10 mouse cellular contexts compared by ENCODE assay signal in the genomic region with DNA sequence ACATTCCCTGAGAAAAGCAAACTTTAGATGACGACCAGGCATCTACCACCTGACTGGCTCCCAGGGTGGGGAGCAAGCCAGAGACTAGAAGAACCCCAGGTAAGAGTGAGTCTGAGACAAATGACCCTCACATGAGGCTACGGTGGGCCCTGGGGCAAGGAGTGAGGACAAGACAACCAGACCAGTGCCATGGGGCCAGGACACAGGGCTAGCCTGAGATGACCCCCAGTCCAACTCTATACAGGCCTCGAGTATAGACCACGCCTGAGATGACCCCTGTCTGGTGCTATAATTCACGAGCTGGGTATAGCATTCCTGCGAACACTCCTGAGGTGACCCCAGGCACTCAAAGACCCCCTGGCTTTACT.
A peak's percentile ranks its signal among the peaks of the same experiment; 100 is the strongest.
DNase-seq lines count a peak whose midpoint lies in the region; ATAC-seq and TF ChIP-seq lines count a peak whose summit lies in the region.
"Had no signal": no experiment of that assay in that cellular context is flagged by ENCODE, and none has a peak within 500 bp of the region (broad histone marks: within the 10 kb centered on the region; RNA-seq: fewer than 3 reads in every experiment).

No protein-coding gene starts in this region.

- H3K36me3 ChIP-seq in liver, embryonic 11.5 days (ENCODE audit: control insufficient read depth, insufficient read depth, low read length), result no peaks in the 10 kb centered on the region
- H3K36me3 ChIP-seq in liver, postnatal 0 days (replicated peaks; ENCODE audit: insufficient read depth, low read length), result no peaks in the 10 kb centered on the region
- H3K36me3 ChIP-seq in forebrain, embryonic 12.5 days (replicated peaks), result no peaks in the 10 kb centered on the region
- H3K36me3 ChIP-seq in hindbrain, embryonic 12.5 days, result no peaks in the 10 kb centered on the region
- H3K36me3 ChIP-seq in midbrain, embryonic 16.5 days (ENCODE audit: control insufficient read depth, insufficient read depth, low read length), result no peaks in the 10 kb centered on the region

- no peaks in the 10 kb centered on the region for H3K4me1 ChIP-seq in liver, embryonic 11.5 days (replicated peaks; ENCODE audit: control insufficient read depth, insufficient read depth, low read length)
- 0 out of 2 replicates have a peak, but pooled peaks cover 4% of the 10 kb centered on the region for H3K4me1 ChIP-seq in liver, postnatal 0 days (ENCODE audit: insufficient read depth)
- H3K4me1 ChIP-seq in forebrain, embryonic 12.5 days, result no peaks in the 10 kb centered on the region
- H3K4me1 ChIP-seq in hindbrain, embryonic 12.5 days, result no peaks in the 10 kb centered on the region
- no peaks in the 10 kb centered on the region for H3K4me1 ChIP-seq in midbrain, embryonic 16.5 days (ENCODE audit: control insufficient read depth, insufficient read depth, low read length)

- no peaks in the 10 kb centered on the region for H3K27me3 ChIP-seq in liver, embryonic 11.5 days (replicated peaks; ENCODE audit: control insufficient read depth, insufficient read depth, low read length)
- H3K27me3 ChIP-seq in liver, postnatal 0 days (ENCODE audit: insufficient read depth, low read length), result no peaks in the 10 kb centered on the region
- H3K27me3 ChIP-seq in forebrain, embryonic 12.5 days, result no peaks in the 10 kb centered on the region
- no peaks in the 10 kb centered on the region for H3K27me3 ChIP-seq in hindbrain, embryonic 12.5 days
- H3K27me3 ChIP-seq in midbrain, embryonic 16.5 days (ENCODE audit: control insufficient read depth, insufficient read depth, low read depth, low read length), result no peaks in the 10 kb centered on the region
- H3K27me3 ChIP-seq: megakaryocyte, embryonic 14.5 days had no signal

- no peak overlapping the region for H3K4me2 ChIP-seq in liver, embryonic 11.5 days
- H3K4me2 ChIP-seq in liver, postnatal 0 days (ENCODE audit: low read depth, low read length), result no peak overlapping the region
- H3K4me2 ChIP-seq in forebrain, embryonic 12.5 days, result no peak overlapping the region
- no peak overlapping the region for H3K4me2 ChIP-seq in hindbrain, embryonic 12.5 days (replicated peaks)
- no peak overlapping the region for H3K4me2 ChIP-seq in midbrain, embryonic 16.5 days (ENCODE audit: low read length)

- H3K9ac ChIP-seq in liver, embryonic 11.5 days (ENCODE audit: low read depth, low read length), result no peak overlapping the region
- no peak overlapping the region for H3K9ac ChIP-seq in liver, postnatal 0 days (replicated peaks)
- H3K9ac ChIP-seq in forebrain, embryonic 12.5 days, result no peak overlapping the region
- no peak overlapping the region for H3K9ac ChIP-seq in hindbrain, embryonic 12.5 days
- no peak overlapping the region for H3K9ac ChIP-seq in midbrain, embryonic 16.5 days (ENCODE audit: low read depth, low read length)

- no peak for TF ChIP-seq CTCF in liver, postnatal 0 days (IDR thresholded peaks at IDR 0.05; ENCODE audit: low read depth)

- no peak overlapping the region for H3K4me3 ChIP-seq in liver, embryonic 11.5 days (ENCODE audit: low read depth, low read length)
- no peak overlapping the region for H3K4me3 ChIP-seq in liver, postnatal 0 days (ENCODE audit: low read depth, low read length)
- H3K4me3 ChIP-seq in forebrain, embryonic 12.5 days (replicated peaks), result no peak overlapping the region
- H3K4me3 ChIP-seq in hindbrain, embryonic 12.5 days, result no peak overlapping the region
- H3K4me3 ChIP-seq in midbrain, embryonic 16.5 days (ENCODE audit: low read depth, low read length), result no peak overlapping the region
- H3K4me3 ChIP-seq: left cerebral cortex, adult 2 months; megakaryocyte, embryonic 14.5 days had no signal

- no peaks in the 10 kb centered on the region for H3K9me3 ChIP-seq in liver, embryonic 11.5 days (ENCODE audit: control insufficient read depth, low read length)
- no peaks in the 10 kb centered on the region for H3K9me3 ChIP-seq in liver, postnatal 0 days (ENCODE audit: low read length)
- no peaks in the 10 kb centered on the region for H3K9me3 ChIP-seq in forebrain, embryonic 12.5 days
- H3K9me3 ChIP-seq in hindbrain, embryonic 12.5 days (replicated peaks), result no peaks in the 10 kb centered on the region
- H3K9me3 ChIP-seq in midbrain, embryonic 16.5 days (replicated peaks; ENCODE audit: control insufficient read depth, low read length, poor library complexity, severe bottlenecking), result no peaks in the 10 kb centered on the region
- H3K9me3 ChIP-seq: megakaryocyte, embryonic 14.5 days had no signal

- DNase-seq in liver, embryonic 11.5 days (ENCODE audit: low spot score), result no peak
- DNase-seq in liver, postnatal 0 days, result no peak
- no peak for DNase-seq in ovary, postnatal 10 days (ENCODE audit: low spot score)
- DNase-seq in thymus, postnatal 14 days, result no peak
- DNase-seq: spleen, adult 18-20 months had no signal

- no peak for TF ChIP-seq EP300 in liver, postnatal 0 days (IDR thresholded peaks at IDR 0.05; ENCODE audit: low read depth)

- H3K27ac ChIP-seq in liver, embryonic 11.5 days (ENCODE audit: low read depth, low read length), result no peak overlapping the region; the same call in 1 of the 2 replicates
- no peak overlapping the region for H3K27ac ChIP-seq in liver, postnatal 0 days (ENCODE audit: low read depth)
- no peak overlapping the region for H3K27ac ChIP-seq in forebrain, embryonic 12.5 days
- no peak overlapping the region for H3K27ac ChIP-seq in hindbrain, embryonic 12.5 days
- no peak overlapping the region for H3K27ac ChIP-seq in midbrain, embryonic 16.5 days (ENCODE audit: low read length)
- H3K27ac ChIP-seq: left cerebral cortex, adult 2 months had no signal

- 60% methylated on average over 6 of the region's 6 CpGs for WGBS in liver, embryonic 11.5 days
- 61% methylated on average over 6 of the region's 6 CpGs for WGBS in liver, postnatal 0 days (ENCODE audit: insufficient replicate concordance)
- WGBS in forebrain, embryonic 12.5 days, result 63% methylated on average over 6 of the region's 6 CpGs
- 72% methylated on average over 6 of the region's 6 CpGs for WGBS in hindbrain, embryonic 12.5 days
- 69% methylated on average over 6 of the region's 6 CpGs for WGBS in midbrain, embryonic 16.5 days

- ATAC-seq in liver, embryonic 11.5 days (replicated peaks; ENCODE audit: low FRiP score), result peak; percentile 43
- ATAC-seq in liver, postnatal 0 days, result no peak
- peak; percentile 46; the same call in 1 of the 2 replicates for ATAC-seq in forebrain, embryonic 12.5 days (ENCODE audit: low FRiP score)
- peak; percentile 56 for ATAC-seq in hindbrain, embryonic 12.5 days (ENCODE audit: low FRiP score)
- 0 out of 2 replicates have a peak, but pooled peaks have one; percentile 17 for ATAC-seq in midbrain, embryonic 16.5 days
